Mouse (Mus musculus): ENCODE results near the gene Smarcb1. TPM values are rescaled to one million over a fixed set of nuclear protein-coding genes. Genes with fewer than 3 reads are reported as not detected.

Gene Smarcb1
- polyA plus RNA-seq, 1 experiment from 2014 or later, result 236 TPM

DNA sequence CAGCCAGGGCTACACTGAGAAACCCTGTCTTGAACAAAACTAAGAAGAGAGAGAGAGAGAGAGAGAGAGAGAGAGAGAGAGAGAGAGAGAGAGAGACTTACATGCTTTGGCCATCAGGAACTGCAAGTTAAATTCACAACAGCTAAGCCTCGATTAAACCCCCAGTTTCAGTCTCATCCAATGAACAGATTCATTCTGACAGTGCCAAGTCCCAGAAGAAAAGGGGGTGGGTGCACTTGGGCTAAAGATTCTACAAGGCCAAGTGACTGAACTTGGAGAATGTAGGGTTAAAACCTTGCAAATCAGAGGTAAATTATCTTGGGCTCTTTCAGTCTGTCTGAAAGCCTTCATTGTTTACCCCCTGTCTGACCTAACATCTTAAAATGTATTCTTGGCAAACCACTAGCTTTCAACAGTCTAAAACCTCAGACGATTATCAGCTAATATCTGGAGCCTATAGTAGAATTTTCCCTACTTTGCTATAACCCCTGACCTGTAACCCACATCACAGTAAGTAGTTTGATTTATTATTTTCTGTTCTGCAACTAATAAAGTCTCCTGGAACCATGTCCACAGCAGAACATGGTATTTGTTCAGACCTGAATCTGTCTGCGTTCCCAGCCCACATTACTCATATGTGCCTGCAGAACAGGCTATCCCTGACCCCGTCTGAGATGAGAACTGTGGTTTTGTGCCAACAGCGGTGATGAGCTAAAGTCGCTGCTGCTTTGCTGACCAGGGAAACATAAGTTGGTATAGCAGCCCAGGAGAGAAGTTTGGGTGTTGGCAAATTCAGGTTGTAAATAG is 40.4 kb downstream of the Smarcb1 start:
- no peak overlapping the region; the same call in 1 of the 2 replicates for H3K9ac ChIP-seq (replicated peaks; ENCODE audit: low read length)
- H3K36me3 ChIP-seq (replicated peaks; ENCODE audit: control insufficient read depth, insufficient read depth, low read depth, low read length), result no peaks in the 10 kb centered on the region
- WGBS, result 47% methylated on average over 6 of the region's 6 CpGs
- H3K9me3 ChIP-seq (replicated peaks; ENCODE audit: control insufficient read depth, low read length), result no peaks in the 10 kb centered on the region
- no peak overlapping the region for H3K27ac ChIP-seq (replicated peaks; ENCODE audit: low read depth, low read length)
- no peak for DNase-seq (ENCODE audit: low spot score)
- H3K4me3 ChIP-seq (ENCODE audit: low read depth, low read length), result no peak overlapping the region
- no peaks in the 10 kb centered on the region; the same call in 1 of the 2 replicates for H3K4me1 ChIP-seq (ENCODE audit: control insufficient read depth, insufficient read depth, low read length)
- no peaks in the 10 kb centered on the region for H3K27me3 ChIP-seq (ENCODE audit: control insufficient read depth, insufficient read depth, low read length)
- H3K4me2 ChIP-seq (ENCODE audit: low read depth, low read length), result no peak overlapping the region
- ATAC-seq (replicated peaks; ENCODE audit: insufficient number of reproducible peaks, low FRiP score, low TSS enrichment, low read depth), result no peak

DNA sequence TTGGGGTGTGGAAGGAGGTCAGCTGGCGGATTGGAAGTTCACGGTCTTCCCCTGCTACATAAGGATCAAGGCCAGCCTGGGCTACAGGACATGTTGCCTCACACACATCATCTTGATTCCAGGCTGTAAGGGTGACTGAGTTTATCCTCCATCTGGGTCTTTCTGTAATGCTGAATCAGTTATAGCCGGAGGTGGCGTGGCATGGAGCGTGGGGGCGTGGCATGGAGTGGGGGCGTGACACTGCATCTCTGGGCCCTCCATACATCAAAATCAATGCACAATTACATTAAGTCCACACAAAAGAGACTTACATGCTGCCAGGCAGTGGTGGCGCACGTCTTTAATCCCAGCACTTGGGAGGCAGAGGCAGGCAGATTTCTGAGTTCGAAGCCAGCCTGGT is 41.1 kb downstream of the Smarcb1 start:
- no peaks in the 10 kb centered on the region; the same call in 1 of the 2 replicates for H3K4me1 ChIP-seq (ENCODE audit: control insufficient read depth, insufficient read depth, low read length)
- H3K27me3 ChIP-seq (ENCODE audit: control insufficient read depth, insufficient read depth, low read length), result no peaks in the 10 kb centered on the region
- ATAC-seq (replicated peaks; ENCODE audit: insufficient number of reproducible peaks, low FRiP score, low TSS enrichment, low read depth) (no peak), DNase-seq (ENCODE audit: low spot score) (no peak)
- WGBS, result 94% methylated on average over 10 of the region's 10 CpGs
- no peaks in the 10 kb centered on the region for H3K9me3 ChIP-seq (replicated peaks; ENCODE audit: control insufficient read depth, low read length)
- no peaks in the 10 kb centered on the region for H3K36me3 ChIP-seq (replicated peaks; ENCODE audit: control insufficient read depth, insufficient read depth, low read depth, low read length)
- no peak overlapping the region for H3K4me2 ChIP-seq (ENCODE audit: low read depth, low read length)
- no peak overlapping the region for H3K9ac ChIP-seq (replicated peaks; ENCODE audit: low read length)
- no peak overlapping the region for H3K27ac ChIP-seq (replicated peaks; ENCODE audit: low read depth, low read length)
- H3K4me3 ChIP-seq (ENCODE audit: low read depth, low read length), result no peak overlapping the region

DNA sequence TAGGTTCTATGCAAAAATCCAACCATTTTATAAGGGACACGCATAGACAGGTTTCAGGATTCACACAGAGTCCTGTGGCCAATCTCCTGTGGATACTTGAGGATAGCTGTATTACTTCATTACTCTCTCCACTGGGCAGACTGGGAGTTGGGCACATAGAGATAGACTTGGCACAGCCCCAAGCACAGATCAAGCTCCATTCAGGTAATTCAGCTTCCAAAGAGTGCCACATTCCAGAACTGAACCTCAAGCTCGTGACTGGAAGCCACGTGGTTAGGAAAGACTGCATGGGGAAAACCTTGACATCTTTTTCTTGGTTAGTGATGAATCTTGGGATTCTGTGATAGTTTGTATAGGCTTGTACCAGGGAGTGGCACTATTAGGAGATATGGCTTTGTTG is 42.6 kb downstream of the Smarcb1 start:
- ATAC-seq (replicated peaks; ENCODE audit: insufficient number of reproducible peaks, low FRiP score, low TSS enrichment, low read depth) (no peak), DNase-seq (ENCODE audit: low spot score) (no peak)
- Histone ChIP-seq H3K27ac (replicated peaks; ENCODE audit: low read depth, low read length) (no peak overlapping the region), H3K4me1 (ENCODE audit: control insufficient read depth, insufficient read depth, low read length) (no peaks in the 10 kb centered on the region; the same call in 1 of the 2 replicates), H3K4me3 (ENCODE audit: low read depth, low read length) (no peak overlapping the region), H3K27me3 (ENCODE audit: control insufficient read depth, insufficient read depth, low read length) (no peaks in the 10 kb centered on the region), H3K36me3 (replicated peaks; ENCODE audit: control insufficient read depth, insufficient read depth, low read depth, low read length) (no peaks in the 10 kb centered on the region), H3K9ac (replicated peaks; ENCODE audit: low read length) (no peak overlapping the region), H3K4me2 (ENCODE audit: low read depth, low read length) (no peak overlapping the region), H3K9me3 (replicated peaks; ENCODE audit: control insufficient read depth, low read length) (no peaks in the 10 kb centered on the region)
- WGBS, result 90% methylated on average over 3 of the region's 3 CpGs

DNA sequence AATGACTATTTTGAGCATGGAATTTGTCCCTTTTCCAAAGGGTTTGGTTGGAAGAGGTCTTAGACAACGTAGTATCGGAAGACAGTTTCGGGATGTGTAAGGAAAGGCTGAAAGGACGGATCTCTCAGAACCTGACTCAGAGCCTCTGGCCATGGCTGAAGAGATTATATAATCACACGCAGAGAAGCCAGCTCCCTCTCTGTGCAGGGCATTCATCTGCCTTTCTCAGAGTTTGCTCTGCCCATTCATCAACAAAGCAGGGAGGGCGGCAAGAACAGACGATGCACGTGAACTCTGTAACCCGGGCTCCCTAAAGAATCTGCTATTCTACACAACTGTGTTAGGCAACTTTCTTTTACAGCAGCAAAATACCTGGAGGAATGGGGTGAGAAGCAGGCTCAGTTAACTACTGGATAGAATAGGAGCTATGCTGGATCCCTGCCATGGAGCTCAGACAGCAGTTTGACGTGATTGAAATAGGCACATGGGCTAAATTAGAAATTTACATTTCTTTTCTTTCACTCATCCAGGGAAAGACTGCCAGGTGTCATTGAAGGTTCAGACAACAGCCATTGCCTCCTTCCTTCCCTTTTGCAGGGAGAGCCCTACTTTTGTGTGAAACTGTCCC is 47.8 kb downstream of the Smarcb1 start:
- no peak for ATAC-seq (replicated peaks; ENCODE audit: insufficient number of reproducible peaks, low FRiP score, low TSS enrichment, low read depth)
- Histone ChIP-seq H3K4me1 (ENCODE audit: control insufficient read depth, insufficient read depth, low read length) (no peaks in the 10 kb centered on the region), H3K9ac (replicated peaks; ENCODE audit: low read length) (peak overlapping the region; percentile 51), H3K27ac (replicated peaks; ENCODE audit: low read depth, low read length) (peak overlapping the region; percentile 7; the same call in 1 of the 2 replicates), H3K27me3 (ENCODE audit: control insufficient read depth, insufficient read depth, low read length) (no peaks in the 10 kb centered on the region), H3K4me2 (ENCODE audit: low read depth, low read length) (peak overlapping the region; percentile 50), H3K9me3 (replicated peaks; ENCODE audit: control insufficient read depth, low read length) (no peaks in the 10 kb centered on the region), H3K4me3 (ENCODE audit: low read depth, low read length) (peak overlapping the region; percentile 25; the same call in 1 of the 2 replicates), H3K36me3 (replicated peaks; ENCODE audit: control insufficient read depth, insufficient read depth, low read depth, low read length) (no peaks in the 10 kb centered on the region)
- WGBS, result 23% methylated on average over 10 of the region's 10 CpGs
- DNase-seq (ENCODE audit: low spot score), result no peak

DNA sequence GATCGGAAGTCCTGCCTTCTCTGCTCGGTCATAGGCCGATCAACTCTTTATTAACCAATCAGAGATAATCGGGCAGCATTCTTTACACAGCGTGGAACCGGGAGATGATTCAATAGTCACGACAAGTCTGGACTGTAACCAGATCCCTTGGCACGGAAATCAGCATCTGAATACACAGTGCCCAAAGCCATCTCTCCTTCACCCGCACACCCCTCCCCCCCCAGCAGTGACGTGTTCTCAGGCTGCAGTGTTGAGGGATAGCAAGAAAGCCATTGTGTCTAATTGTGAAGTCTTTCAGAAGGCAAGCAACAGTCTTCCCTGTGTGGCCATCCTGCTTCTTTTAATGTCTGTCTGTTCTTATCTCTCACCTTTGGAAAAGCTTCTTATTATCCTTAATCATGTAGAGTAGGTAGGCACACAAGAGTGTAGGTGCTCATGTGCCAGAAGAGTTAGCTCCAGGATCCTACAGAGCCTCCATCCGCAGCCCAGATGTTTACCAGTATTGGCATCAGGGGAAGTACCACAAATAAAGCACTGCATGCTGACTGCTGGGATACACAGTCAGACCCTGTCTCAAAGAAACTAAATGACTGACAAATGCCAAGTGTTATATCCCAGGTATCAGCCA is 48.4 kb downstream of the Smarcb1 start:
- peak overlapping the region; percentile 51 for H3K9ac ChIP-seq (replicated peaks; ENCODE audit: low read length)
- peak overlapping the region; percentile 50 for H3K4me2 ChIP-seq (ENCODE audit: low read depth, low read length)
- peak overlapping the region; percentile 25 for H3K4me3 ChIP-seq (ENCODE audit: low read depth, low read length)
- no peaks in the 10 kb centered on the region for H3K36me3 ChIP-seq (replicated peaks; ENCODE audit: control insufficient read depth, insufficient read depth, low read depth, low read length)
- peak overlapping the region; percentile 7; the same call in 1 of the 2 replicates for H3K27ac ChIP-seq (replicated peaks; ENCODE audit: low read depth, low read length)
- no peaks in the 10 kb centered on the region for H3K4me1 ChIP-seq (ENCODE audit: control insufficient read depth, insufficient read depth, low read length)
- peak; percentile 98 for ATAC-seq (replicated peaks; ENCODE audit: insufficient number of reproducible peaks, low FRiP score, low TSS enrichment, low read depth)
- WGBS, result 2% methylated on average over 11 of the region's 11 CpGs
- H3K9me3 ChIP-seq (replicated peaks; ENCODE audit: control insufficient read depth, low read length), result no peaks in the 10 kb centered on the region
- peak; percentile 90 for DNase-seq (ENCODE audit: low spot score)
- H3K27me3 ChIP-seq (ENCODE audit: control insufficient read depth, insufficient read depth, low read length), result no peaks in the 10 kb centered on the region

DNA sequence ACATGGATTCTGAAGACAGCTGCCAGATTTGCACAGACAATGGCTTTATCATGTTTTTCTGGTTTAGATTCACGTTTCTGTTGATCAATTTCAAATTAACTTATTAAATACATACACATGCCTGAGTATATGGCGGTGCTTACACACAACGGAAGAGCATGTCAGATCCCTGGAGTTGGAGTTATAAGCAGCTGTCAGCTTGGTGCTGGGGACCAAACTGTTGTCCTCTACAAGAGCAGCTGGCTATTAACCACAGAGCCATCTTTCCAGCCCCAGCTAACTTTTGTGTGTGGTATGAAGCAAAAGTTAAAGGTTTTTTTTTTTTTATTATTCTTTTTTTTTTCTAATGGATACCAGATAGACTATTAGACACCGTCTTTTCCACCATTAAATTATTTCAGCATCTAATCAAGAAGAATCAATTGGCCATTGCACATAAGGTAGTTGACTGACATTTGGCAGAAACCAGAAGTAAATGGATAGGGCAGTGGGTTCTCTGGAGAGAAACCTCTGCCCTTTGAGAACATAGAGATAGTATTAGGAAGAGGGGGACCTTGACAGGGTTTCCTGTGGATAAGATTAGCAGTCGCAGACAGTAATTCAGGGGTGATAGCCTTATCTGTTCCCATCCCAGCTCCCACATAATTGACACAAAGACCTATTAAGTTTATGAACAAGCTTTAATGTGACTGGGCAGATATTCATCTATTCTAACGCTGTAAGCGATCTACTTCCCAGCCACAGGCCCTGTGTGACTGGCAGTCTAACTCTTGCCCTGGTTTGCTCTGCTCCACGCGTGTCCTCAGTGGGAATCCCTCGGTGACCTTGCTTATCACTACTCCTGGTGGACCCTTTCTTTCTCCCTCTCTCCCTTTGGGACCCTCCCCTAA is 49.1 kb downstream of the Smarcb1 start:
- no peaks in the 10 kb centered on the region for H3K27me3 ChIP-seq (ENCODE audit: control insufficient read depth, insufficient read depth, low read length)
- H3K4me3 ChIP-seq (ENCODE audit: low read depth, low read length), result peak overlapping the region; percentile 25
- DNase-seq (ENCODE audit: low spot score) (no peak), ATAC-seq (replicated peaks; ENCODE audit: insufficient number of reproducible peaks, low FRiP score, low TSS enrichment, low read depth) (no peak)
- no peaks in the 10 kb centered on the region for H3K36me3 ChIP-seq (replicated peaks; ENCODE audit: control insufficient read depth, insufficient read depth, low read depth, low read length)
- 35% methylated on average over 10 of the region's 10 CpGs for WGBS
- H3K4me2 ChIP-seq (ENCODE audit: low read depth, low read length), result peak overlapping the region; percentile 50
- H3K27ac ChIP-seq (replicated peaks; ENCODE audit: low read depth, low read length), result no peak overlapping the region
- no peaks in the 10 kb centered on the region for H3K4me1 ChIP-seq (ENCODE audit: control insufficient read depth, insufficient read depth, low read length)
- H3K9ac ChIP-seq (replicated peaks; ENCODE audit: low read length), result peak overlapping the region; percentile 43
- H3K9me3 ChIP-seq (replicated peaks; ENCODE audit: control insufficient read depth, low read length), result no peaks in the 10 kb centered on the region

DNA sequence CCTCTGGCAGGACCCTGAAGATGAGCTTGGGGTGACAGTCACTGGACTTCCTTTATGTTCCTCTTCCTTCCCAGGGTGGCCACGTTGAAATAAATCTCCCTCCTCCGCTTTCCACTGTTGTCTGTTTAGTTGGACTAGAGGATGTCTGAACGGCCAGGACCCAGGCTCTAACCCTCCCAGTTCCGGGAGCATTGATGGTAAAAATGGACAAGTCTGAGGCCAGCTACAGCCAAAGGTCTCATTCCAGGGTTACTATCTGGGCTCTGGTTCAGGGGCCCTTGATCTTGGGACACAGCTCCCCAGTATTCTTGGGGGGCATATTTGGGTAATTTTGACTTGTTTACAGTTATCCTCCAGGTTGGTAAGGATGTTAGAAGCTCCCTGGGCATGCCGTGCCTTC is 59.8 kb downstream of the Smarcb1 start:
- WGBS, result 70% methylated on average over 5 of the region's 5 CpGs
- Histone ChIP-seq H3K4me2 (ENCODE audit: low read depth, low read length) (no peak overlapping the region), H3K27me3 (ENCODE audit: control insufficient read depth, insufficient read depth, low read length) (no peaks in the 10 kb centered on the region), H3K9ac (replicated peaks; ENCODE audit: low read length) (no peak overlapping the region), H3K4me3 (ENCODE audit: low read depth, low read length) (no peak overlapping the region), H3K36me3 (replicated peaks; ENCODE audit: control insufficient read depth, insufficient read depth, low read depth, low read length) (peaks cover 3% of the 10 kb centered on the region; the same call in 1 of the 2 replicates), H3K4me1 (ENCODE audit: control insufficient read depth, insufficient read depth, low read length) (no peaks in the 10 kb centered on the region; the same call in 1 of the 2 replicates), H3K27ac (replicated peaks; ENCODE audit: low read depth, low read length) (no peak overlapping the region), H3K9me3 (replicated peaks; ENCODE audit: control insufficient read depth, low read length) (no peaks in the 10 kb centered on the region)
- ATAC-seq (replicated peaks; ENCODE audit: insufficient number of reproducible peaks, low FRiP score, low TSS enrichment, low read depth) (no peak), DNase-seq (ENCODE audit: low spot score) (no peak)

Measured in embryonic facial prominence, embryonic 11.5 days (tissue).